Mouse (Mus musculus): Measurements from ENCODE around the gene Nup93. TPM values are rescaled to one million over a fixed set of nuclear protein-coding genes. Genes with fewer than 3 reads are reported as not detected.
A peak's percentile ranks its signal among the peaks of the same experiment; 100 is the strongest.

Gene Nup93
- total and polyA plus RNA-seq, 3 experiments, result 6.0 to 42.5 (median 39.9) TPM

- H3K36me3 ChIP-seq (replicated peaks), result no peaks in the 10 kb centered on the region
- TF ChIP-seq GATA1 (IDR thresholded peaks at IDR 0.05; ENCODE audit: borderline replicate concordance, low read length) (no peak), POLR2AphosphoS5 (IDR thresholded peaks at IDR 0.05; ENCODE audit: insufficient replicate concordance, low read depth, low read length) (no peak), GATA2 (IDR thresholded peaks at IDR 0.05; ENCODE audit: borderline replicate concordance, low read depth, low read length) (no peak; the same call in 1 of the 2 replicates), CTCF (IDR thresholded peaks at IDR 0.05; ENCODE audit: low read depth, low read length) (no peak), TAL1 (conservative IDR thresholded peaks at IDR 0.05; ENCODE audit: low read depth, low read length) (no peak)
- no peaks in the 10 kb centered on the region for H3K9me3 ChIP-seq (replicated peaks)
- peaks cover 56% of the 10 kb centered on the region for H3K27me3 ChIP-seq (ENCODE audit: insufficient read depth, low read length)
- H3K4me1 ChIP-seq (ENCODE audit: insufficient read depth, low read depth, low read length), result 0 out of 2 replicates have a peak, but pooled peaks cover 2% of the 10 kb centered on the region
- H3K4me3 ChIP-seq (ENCODE audit: low read depth, low read length), result no peak overlapping the region
- no peak for DNase-seq (ENCODE audit: low spot score)
- no peak for ATAC-seq (ENCODE audit: extremely low read depth, insufficient number of reproducible peaks, low FRiP score, poor library complexity, severe bottlenecking)
Measured at GRCm38 (mm10) chr8:94337559-94337958, 123.2 kb downstream of the Nup93 start.

GRCm38 (mm10) chr8:94340796-94341195 lies 126.4 kb downstream of the Nup93 start:
- Histone ChIP-seq H3K4me3 (ENCODE audit: low read depth, low read length) (no peak overlapping the region), H3K27me3 (ENCODE audit: insufficient read depth, low read length) (peaks cover 46% of the 10 kb centered on the region), H3K9me3 (replicated peaks) (no peaks in the 10 kb centered on the region), H3K36me3 (replicated peaks) (no peaks in the 10 kb centered on the region), H3K4me1 (ENCODE audit: insufficient read depth, low read depth, low read length) (0 out of 2 replicates have a peak, but pooled peaks cover 2% of the 10 kb centered on the region)
- no peak for DNase-seq (ENCODE audit: low spot score)
- no peak for ATAC-seq (ENCODE audit: extremely low read depth, insufficient number of reproducible peaks, low FRiP score, poor library complexity, severe bottlenecking)
- no peak for TF ChIP-seq POLR2AphosphoS5 (IDR thresholded peaks at IDR 0.05; ENCODE audit: insufficient replicate concordance, low read depth, low read length)
- TF ChIP-seq GATA1 (IDR thresholded peaks at IDR 0.05; ENCODE audit: borderline replicate concordance, low read length), result no peak
- no peak for TF ChIP-seq GATA2 (IDR thresholded peaks at IDR 0.05; ENCODE audit: borderline replicate concordance, low read depth, low read length)
- TF ChIP-seq TAL1 (conservative IDR thresholded peaks at IDR 0.05; ENCODE audit: low read depth, low read length), result no peak
- TF ChIP-seq CTCF (IDR thresholded peaks at IDR 0.05; ENCODE audit: low read depth, low read length), result no peak

- H3K4me3 ChIP-seq (ENCODE audit: low read depth, low read length), result no peak overlapping the region
- no peak for ATAC-seq (ENCODE audit: extremely low read depth, insufficient number of reproducible peaks, low FRiP score, poor library complexity, severe bottlenecking)
- H3K9me3 ChIP-seq (replicated peaks), result no peaks in the 10 kb centered on the region
- H3K36me3 ChIP-seq (replicated peaks), result no peaks in the 10 kb centered on the region
- DNase-seq (ENCODE audit: low spot score), result no peak
- H3K4me1 ChIP-seq (ENCODE audit: insufficient read depth, low read depth, low read length), result 0 out of 2 replicates have a peak, but pooled peaks cover 2% of the 10 kb centered on the region
- TF ChIP-seq GATA1 (IDR thresholded peaks at IDR 0.05; ENCODE audit: borderline replicate concordance, low read length) (no peak), TAL1 (conservative IDR thresholded peaks at IDR 0.05; ENCODE audit: low read depth, low read length) (no peak), POLR2AphosphoS5 (IDR thresholded peaks at IDR 0.05; ENCODE audit: insufficient replicate concordance, low read depth, low read length) (no peak), GATA2 (IDR thresholded peaks at IDR 0.05; ENCODE audit: borderline replicate concordance, low read depth, low read length) (no peak), CTCF (IDR thresholded peaks at IDR 0.05; ENCODE audit: low read depth, low read length) (no peak)
- H3K27me3 ChIP-seq (ENCODE audit: insufficient read depth, low read length), result peaks cover 41% of the 10 kb centered on the region
Measured at GRCm38 (mm10) chr8:94342691-94343090, 128.3 kb downstream of the Nup93 start.

- DNase-seq (ENCODE audit: low spot score) (peak; percentile 28), ATAC-seq (ENCODE audit: extremely low read depth, insufficient number of reproducible peaks, low FRiP score, poor library complexity, severe bottlenecking) (no peak)
- H3K27me3 ChIP-seq (ENCODE audit: insufficient read depth, low read length), result peaks cover 41% of the 10 kb centered on the region
- H3K36me3 ChIP-seq (replicated peaks), result no peaks in the 10 kb centered on the region
- no peak overlapping the region for H3K4me3 ChIP-seq (ENCODE audit: low read depth, low read length)
- H3K4me1 ChIP-seq (ENCODE audit: insufficient read depth, low read depth, low read length), result 0 out of 2 replicates have a peak, but pooled peaks cover 2% of the 10 kb centered on the region
- no peaks in the 10 kb centered on the region for H3K9me3 ChIP-seq (replicated peaks)
- TF ChIP-seq GATA2 (IDR thresholded peaks at IDR 0.05; ENCODE audit: borderline replicate concordance, low read depth, low read length) (no peak), CTCF (IDR thresholded peaks at IDR 0.05; ENCODE audit: low read depth, low read length) (peak; percentile 70)
Measured at GRCm38 (mm10) chr8:94343290-94343689, 128.9 kb downstream of the Nup93 start.

GRCm38 (mm10) chr8:94343778-94344320 lies 129.5 kb downstream of the Nup93 start:
- Histone ChIP-seq H3K36me3 (replicated peaks) (no peaks in the 10 kb centered on the region), H3K4me3 (ENCODE audit: low read depth, low read length) (no peak overlapping the region), H3K9me3 (replicated peaks) (no peaks in the 10 kb centered on the region), H3K4me1 (ENCODE audit: insufficient read depth, low read depth, low read length) (0 out of 2 replicates have a peak, but pooled peaks cover 2% of the 10 kb centered on the region), H3K27me3 (ENCODE audit: insufficient read depth, low read length) (peaks cover 41% of the 10 kb centered on the region)
- no peak for DNase-seq (ENCODE audit: low spot score)
- TF ChIP-seq POLR2AphosphoS5 (IDR thresholded peaks at IDR 0.05; ENCODE audit: insufficient replicate concordance, low read depth, low read length), result no peak
- TF ChIP-seq CTCF (IDR thresholded peaks at IDR 0.05; ENCODE audit: low read depth, low read length), result no peak
- TF ChIP-seq TAL1 (conservative IDR thresholded peaks at IDR 0.05; ENCODE audit: low read depth, low read length), result no peak
- TF ChIP-seq GATA1 (IDR thresholded peaks at IDR 0.05; ENCODE audit: borderline replicate concordance, low read length), result no peak
- no peak for TF ChIP-seq GATA2 (IDR thresholded peaks at IDR 0.05; ENCODE audit: borderline replicate concordance, low read depth, low read length)
- ATAC-seq (ENCODE audit: extremely low read depth, insufficient number of reproducible peaks, low FRiP score, poor library complexity, severe bottlenecking), result no peak

- H3K4me1 ChIP-seq (ENCODE audit: insufficient read depth, low read depth, low read length), result 0 out of 2 replicates have a peak, but pooled peaks cover 2% of the 10 kb centered on the region
- no peak for DNase-seq (ENCODE audit: low spot score)
- peaks cover 30% of the 10 kb centered on the region; the same call in 1 of the 2 replicates for H3K27me3 ChIP-seq (ENCODE audit: insufficient read depth, low read length)
- H3K36me3 ChIP-seq (replicated peaks), result no peaks in the 10 kb centered on the region
- ATAC-seq (ENCODE audit: extremely low read depth, insufficient number of reproducible peaks, low FRiP score, poor library complexity, severe bottlenecking), result no peak
- TF ChIP-seq TAL1 (conservative IDR thresholded peaks at IDR 0.05; ENCODE audit: low read depth, low read length) (no peak), POLR2AphosphoS5 (IDR thresholded peaks at IDR 0.05; ENCODE audit: insufficient replicate concordance, low read depth, low read length) (no peak), CTCF (IDR thresholded peaks at IDR 0.05; ENCODE audit: low read depth, low read length) (no peak)
- H3K9me3 ChIP-seq (replicated peaks), result no peaks in the 10 kb centered on the region
- H3K4me3 ChIP-seq (ENCODE audit: low read depth, low read length), result no peak overlapping the region
Measured at GRCm38 (mm10) chr8:94345657-94346056, 131.3 kb downstream of the Nup93 start.

Data from G1E (cell line).